Mouse (Mus musculus) heart, postnatal 25 days (tissue): Measurements from ENCODE around the gene Stat1. TPM values are rescaled to one million over a fixed set of nuclear protein-coding genes. Genes with fewer than 3 reads are reported as not detected.

Experiments
- DNase-seq: peaks from one replicate; pipeline ENCODE4 v3.0.0; 2022; ENCODE audit warnings: low spot score
- intact Hi-C: fragments of 180-260 bp; cut with DNase I; formaldehyde crosslinking; loops from one replicate; pipeline ENCODE4 v1.15.1; 2025
- total RNA-seq, 2 experiments: library from RNA; stranded (reverse); gene quantifications; 2 replicates each; pipeline ENCODE4 v1.2.3; 2021

The Stat1 gene
- total RNA-seq, 2 experiments from 2014 or later = 24.7 to 26.8 TPM

DNA sequence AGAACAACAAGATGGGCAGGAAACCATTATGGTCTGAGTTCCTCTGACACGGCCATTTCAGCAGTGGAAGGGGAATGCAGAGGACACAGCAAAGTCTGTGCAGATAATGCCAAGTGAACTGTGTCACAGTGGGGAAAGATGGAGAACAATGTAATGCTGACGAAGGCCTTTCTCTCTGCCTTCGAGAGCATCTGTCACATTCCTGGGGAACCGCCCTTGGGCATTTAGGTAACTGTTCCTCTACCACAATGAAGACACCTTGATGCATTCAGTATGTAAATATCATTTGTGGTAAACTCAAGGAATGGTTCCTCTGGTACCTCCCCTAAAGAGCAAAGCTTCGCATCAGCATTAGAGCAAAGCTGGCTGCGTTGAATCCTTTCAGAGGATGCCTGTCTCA, 8.1 kb downstream of the Stat1 start:
- no peak for DNase-seq
- intact Hi-C loops = no loop called here

GRCm38 (mm10) chr1:52129794-52130193, 10.6 kb downstream of the Stat1 start:
- DNase-seq = no peak
- intact Hi-C loops = no loop called here

DNA sequence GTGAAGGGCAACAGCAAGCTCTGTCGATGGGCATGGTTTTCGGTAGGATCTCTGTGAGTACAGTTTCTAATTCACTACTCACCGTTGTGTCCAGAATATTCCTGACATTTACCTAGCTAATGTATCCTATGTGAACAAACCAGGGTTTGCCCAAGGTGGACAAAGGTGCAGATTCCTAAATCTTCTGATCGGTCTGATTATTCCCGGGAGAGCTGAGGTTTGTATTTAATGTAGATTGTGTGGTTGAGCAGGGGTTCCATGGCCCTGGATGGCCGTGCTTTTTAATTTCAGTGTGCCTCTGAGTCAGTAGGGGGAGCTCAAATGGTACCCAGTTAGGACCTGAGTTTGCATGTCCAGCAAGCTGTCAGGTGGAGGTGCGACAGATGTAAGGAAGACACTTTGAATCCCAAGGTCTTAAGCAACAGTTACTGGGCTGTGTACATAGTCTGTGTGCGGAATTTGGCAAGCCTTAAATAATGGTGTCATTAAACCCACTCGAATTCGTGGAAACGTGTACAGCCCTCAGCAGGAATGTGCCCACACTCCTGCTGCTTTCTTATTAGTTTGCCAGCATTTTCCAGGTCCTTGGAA, 12.6 kb downstream of the Stat1 start:
- intact Hi-C loops = no loop called here
- no peak for DNase-seq

GRCm38 (mm10) chr1:52133254-52133653, 14.0 kb downstream of the Stat1 start:
- no peak for DNase-seq
- intact Hi-C loops = no loop called here

DNA sequence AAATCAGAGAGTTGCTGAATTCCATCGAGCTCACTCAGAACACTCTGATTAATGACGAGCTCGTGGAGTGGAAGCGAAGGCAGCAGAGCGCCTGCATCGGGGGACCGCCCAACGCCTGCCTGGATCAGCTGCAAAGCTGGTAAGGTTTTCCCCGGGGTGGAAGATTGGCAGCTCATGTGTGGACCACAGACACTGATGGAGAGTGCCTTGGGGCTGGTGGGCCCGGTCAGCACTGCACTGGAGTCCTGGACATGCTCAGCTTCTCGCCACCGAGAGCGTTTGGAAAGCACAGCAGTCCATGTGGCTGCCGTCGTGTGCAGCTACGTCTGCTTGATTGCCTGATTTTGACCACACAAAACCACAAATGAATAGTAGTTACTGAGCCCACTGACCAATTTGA, 18.1 kb downstream of the Stat1 start:
- intact Hi-C loops = no loop called here
- no peak for DNase-seq

- intact Hi-C loops = no loop called here
- DNase-seq = no peak
Measured at GRCm38 (mm10) chr1:52140534-52140933, 21.3 kb downstream of the Stat1 start.

- intact Hi-C loops = no loop called here
- DNase-seq = no peak
Measured at GRCm38 (mm10) chr1:52141482-52141881, 22.2 kb downstream of the Stat1 start.

DNA sequence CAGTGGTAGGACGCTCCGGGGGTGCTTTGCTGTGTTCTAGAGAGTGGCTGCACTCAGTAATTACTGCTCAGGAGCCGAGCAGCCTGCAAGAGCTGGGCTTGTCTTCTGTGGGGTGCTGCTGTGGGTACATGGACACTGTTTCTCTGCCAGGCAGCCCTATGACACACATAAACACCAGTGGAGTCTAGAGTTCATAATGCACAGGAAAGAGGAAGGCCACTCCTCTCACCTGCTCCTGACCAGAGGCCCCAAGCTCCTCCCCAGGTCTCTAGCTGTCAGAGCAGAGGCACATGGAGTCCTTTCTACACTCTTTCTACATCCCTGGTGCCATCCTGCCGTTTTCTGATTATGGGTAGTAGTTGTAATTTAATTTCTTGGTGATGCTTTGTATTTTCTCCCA, 22.9 kb downstream of the Stat1 start:
- no peak for DNase-seq
- intact Hi-C loops = no loop called here

- intact Hi-C loops = no loop called here
- no peak for DNase-seq
Measured at GRCm38 (mm10) chr1:52143191-52143590, 24.0 kb downstream of the Stat1 start.

DNA sequence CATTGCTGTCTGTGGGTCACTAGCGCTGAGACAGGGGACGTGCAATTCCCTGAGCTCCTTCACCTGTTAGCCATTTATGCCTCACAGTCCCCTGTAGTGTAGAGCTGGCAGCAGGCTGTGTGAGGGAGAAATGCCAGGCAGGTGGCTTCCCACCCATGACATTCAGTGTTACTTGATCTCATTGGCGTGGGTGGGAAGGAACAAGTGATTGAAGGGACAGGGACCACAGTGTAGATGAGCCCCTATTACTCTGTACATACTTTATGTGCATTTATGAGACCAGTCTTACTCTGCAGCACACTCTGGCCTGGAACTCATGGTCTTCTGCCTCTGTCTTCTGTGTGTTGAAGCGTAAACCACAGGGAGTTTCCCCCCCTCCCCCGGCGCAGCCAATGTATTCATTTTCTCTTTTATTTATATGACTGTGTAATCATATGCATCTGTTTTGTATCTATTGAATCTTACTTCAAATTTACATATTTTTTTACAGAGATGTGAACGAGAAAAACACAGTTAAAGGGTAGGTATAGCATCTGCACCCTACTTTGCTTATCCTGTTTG, 24.4 kb downstream of the Stat1 start:
- DNase-seq = no peak
- intact Hi-C loops = no loop called here

GRCm38 (mm10) chr1:52144907-52145306, 25.7 kb downstream of the Stat1 start:
- intact Hi-C loops = no loop called here
- no peak for DNase-seq

DNA sequence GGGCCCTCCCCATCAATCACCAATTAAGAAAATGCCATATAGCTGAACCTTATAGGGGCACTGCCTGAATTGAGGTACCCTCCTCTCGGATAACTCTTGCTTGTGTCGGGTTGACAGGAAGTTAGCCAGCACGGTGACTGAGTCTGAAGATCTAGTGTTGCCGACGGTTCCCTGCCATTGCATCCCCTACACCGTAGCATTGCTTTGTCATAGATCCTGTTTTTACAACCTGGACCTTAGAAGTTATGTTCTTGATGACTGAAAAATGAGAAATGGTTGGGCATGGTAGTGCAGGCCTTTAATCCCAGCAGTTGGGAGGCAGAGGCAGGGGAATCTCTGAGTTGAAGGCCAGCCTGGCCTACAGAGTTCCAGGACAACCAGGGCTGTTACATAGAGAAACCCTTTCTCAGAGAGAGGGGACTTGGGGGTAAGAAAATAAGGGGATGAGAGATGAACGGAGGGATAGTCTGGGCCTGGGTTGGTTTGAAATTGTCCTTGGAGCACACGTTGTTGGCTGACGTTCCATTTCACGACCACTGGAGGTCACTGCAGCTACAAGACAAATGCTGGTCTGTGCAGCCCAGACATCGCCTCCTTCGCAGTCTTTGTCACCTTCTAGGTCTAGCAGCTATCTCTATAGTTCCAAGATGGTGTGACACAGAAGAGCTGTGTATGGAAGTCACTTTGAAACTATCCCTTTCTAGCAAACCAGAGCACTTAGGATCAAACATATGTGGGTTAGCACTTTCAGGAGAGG, 27.2 kb downstream of the Stat1 start:
- intact Hi-C loops = loop anchor here (1.0 to 2.0 kb wide), 2 partner anchors 121 to 156 kb away; no protein-coding TSS in a partner anchor
- no peak for DNase-seq

- no peak for DNase-seq
- intact Hi-C loops = loop anchor here (2.0 kb wide), 1 partner anchor 155 kb away; no protein-coding TSS in a partner anchor
Measured at GRCm38 (mm10) chr1:52147431-52147830, 28.2 kb downstream of the Stat1 start.

DNA sequence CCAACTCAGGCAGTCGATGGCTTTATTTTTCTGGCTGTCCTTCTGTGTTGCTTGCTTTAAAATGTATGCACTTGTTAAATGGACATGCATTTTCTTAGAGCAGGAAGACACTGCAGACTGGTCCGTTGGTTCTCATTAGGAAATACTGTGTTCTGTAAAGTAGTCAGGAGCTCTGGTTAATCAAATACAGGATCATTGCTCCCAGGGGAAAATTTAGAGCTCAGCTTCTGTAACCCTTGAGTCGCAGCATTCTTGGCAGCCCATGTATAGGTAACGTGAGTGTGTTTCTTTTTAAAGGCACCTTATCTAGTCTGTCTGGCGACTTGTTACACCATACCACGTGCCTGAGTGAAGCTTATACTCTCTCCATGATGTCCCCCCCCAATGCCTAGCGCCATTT, 28.9 kb downstream of the Stat1 start:
- DNase-seq = no peak
- intact Hi-C loops = no loop called here

- DNase-seq = no peak
- intact Hi-C loops = no loop called here
Measured at GRCm38 (mm10) chr1:52148696-52149095, 29.5 kb downstream of the Stat1 start.

- intact Hi-C loops = loop anchor here (2.0 kb wide), 1 partner anchor 15 kb away; no protein-coding TSS in a partner anchor
- peak; percentile 34 for DNase-seq
Measured at GRCm38 (mm10) chr1:52149934-52150346, 30.7 kb downstream of the Stat1 start.

DNA sequence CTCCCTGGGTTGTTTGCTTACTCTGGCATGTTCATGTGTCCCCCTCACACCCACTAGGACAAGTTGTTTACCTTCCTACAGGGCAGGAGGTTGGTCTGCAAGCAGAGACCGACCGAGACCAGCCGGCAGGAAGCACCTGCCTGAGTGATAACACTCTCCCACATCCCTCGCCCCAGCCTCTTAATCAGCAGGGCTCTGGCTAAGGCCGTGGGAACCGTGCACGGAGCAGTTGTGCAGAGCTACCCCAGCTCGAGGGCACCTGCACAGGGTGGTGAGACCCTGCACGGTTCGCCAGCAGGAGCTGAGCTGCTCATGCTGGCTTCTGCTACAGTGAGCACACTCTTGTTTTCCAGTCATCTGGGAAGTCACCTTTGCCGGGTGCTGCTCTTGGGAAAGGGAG, 31.4 kb downstream of the Stat1 start:
- DNase-seq = peak; percentile 30

GRCm38 (mm10) chr1:52151166-52151565, 31.9 kb downstream of the Stat1 start:
- intact Hi-C loops = loop anchor here (2.0 kb wide), 1 partner anchor 14 kb away; no protein-coding TSS in a partner anchor
- DNase-seq = no peak

More for the DNA sequence above, 31.4 kb downstream of the Stat1 start:
- intact Hi-C loops = loop anchor here (2.0 kb wide), 1 partner anchor 14 kb away; no protein-coding TSS in a partner anchor

GRCm38 (mm10) chr1:52152369-52152768, 33.1 kb downstream of the Stat1 start:
- intact Hi-C loops = no loop called here
- DNase-seq = no peak

DNA sequence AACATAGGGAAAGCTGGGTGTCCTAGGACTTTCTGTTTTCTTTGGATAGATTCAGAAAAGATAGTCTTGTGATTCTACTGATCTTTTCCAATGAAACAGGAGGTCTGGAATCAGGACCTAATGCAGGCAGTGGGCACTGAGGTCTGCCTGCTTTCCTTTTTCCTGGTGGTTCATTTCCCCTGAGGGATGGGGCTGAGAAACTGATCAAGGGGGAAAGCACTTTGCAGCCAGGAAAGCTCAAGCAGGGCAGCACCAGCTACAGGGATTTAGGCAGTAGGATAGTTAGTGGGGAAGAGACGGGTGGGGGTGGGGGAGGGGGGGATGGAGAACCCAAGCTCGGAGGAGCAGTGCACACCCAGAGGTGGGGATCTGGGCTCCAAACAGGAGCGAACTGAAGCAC, 33.7 kb downstream of the Stat1 start:
- intact Hi-C loops = no loop called here
- DNase-seq = no peak

GRCm38 (mm10) chr1:52154890-52155289, 35.6 kb downstream of the Stat1 start:
- no peak for DNase-seq
- intact Hi-C loops = no loop called here
